Mouse (Mus musculus) small intestine, adult 10 weeks (tissue): ENCODE results near the gene Scgb2b19. TPM values are rescaled to one million over a fixed set of nuclear protein-coding genes. Genes with fewer than 3 reads are reported as not detected.

Experiments used
- polyA plus RNA-seq: library from polyadenylated mRNA; stranded (reverse); fragments of 350-450 nt; fragmentation: Illumina TruSeq; extraction: RNeasy Lipid Tissue Mini Kit (QIAGEN cat#74804); gene quantifications from one replicate; pipeline ENCODE4 v1.2.3, GENCODE M21; 2014; ENCODE audit warnings: low replicate concordance

The Scgb2b19 gene
- polyA plus RNA-seq: not detected

DNA sequence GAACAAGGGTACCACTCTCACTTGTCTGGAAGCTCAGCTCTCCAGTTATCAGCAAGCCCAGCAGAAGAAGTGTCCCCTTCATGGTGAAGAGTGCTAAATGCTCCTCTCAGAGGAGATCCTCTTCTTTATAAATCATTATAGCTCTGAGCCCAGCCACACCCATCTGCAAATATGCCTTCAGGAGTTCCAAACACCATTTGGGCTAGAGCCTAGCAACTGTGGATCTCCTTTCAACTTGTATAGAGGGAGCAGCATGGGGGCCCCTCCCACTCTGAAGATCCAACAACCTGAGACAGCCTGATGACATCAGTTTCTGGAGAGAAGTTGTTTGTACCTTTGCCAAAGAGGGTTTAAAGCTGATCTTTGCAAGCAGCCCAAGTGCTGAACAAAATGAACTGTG lies at the start of gene Scgb2b19:
Scgb2b19 (minus strand) TSS at position 101 of the 400 bp plus-strand sequence.

DNA sequence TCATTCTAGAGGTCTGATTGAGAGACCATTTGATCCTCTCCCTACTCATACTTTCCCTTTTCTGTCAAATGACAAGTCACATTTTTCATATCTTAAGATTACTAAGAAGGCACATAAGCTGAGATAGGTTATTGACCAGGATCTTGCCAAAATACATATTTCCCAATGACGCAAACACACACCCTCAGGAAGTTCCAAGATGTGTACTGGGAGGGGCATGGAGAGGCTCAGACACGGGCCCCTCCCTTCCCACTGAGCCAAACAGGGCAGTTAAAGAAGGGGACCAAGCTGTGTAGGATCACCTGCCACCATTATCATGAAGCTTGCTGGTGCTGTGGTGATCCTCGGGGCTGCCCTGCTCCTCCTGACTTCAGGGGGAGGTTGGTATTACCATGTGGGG lies 6.9 kb upstream of the Scgb2b19 start, which contains the start of gene Scgb1b19:
Scgb1b19 (plus strand) TSS at position 301 of the 400 bp plus-strand sequence.

Other genes starting within 250 kb of the Scgb2b19 start
- 5.0 TPM for gene Scgb2b17, start 223.8 kb downstream of the Scgb2b19 start, polyA plus RNA-seq
- not detected for gene Scgb1b17, start 216.9 kb downstream of the Scgb2b19 start, polyA plus RNA-seq
- not detected for gene Scgb2b18, start 106.5 kb downstream of the Scgb2b19 start, polyA plus RNA-seq
- gene Scgb1b18, start 94.8 kb downstream of the Scgb2b19 start, polyA plus RNA-seq: not detected
- gene Scgb1b19, start 7.0 kb upstream of the Scgb2b19 start, polyA plus RNA-seq: not detected
- gene Scgb2b20, start 86.0 kb upstream of the Scgb2b19 start, polyA plus RNA-seq: not detected
- gene Scgb1b20, start 92.9 kb upstream of the Scgb2b19 start, polyA plus RNA-seq: not detected
- gene Scgb2b21, start 240.1 kb upstream of the Scgb2b19 start, polyA plus RNA-seq: not detected